Mouse (Mus musculus) limb, embryonic 11.5 days (tissue): ENCODE measurements around the gene Grm4. TPM values are rescaled to one million over a fixed set of nuclear protein-coding genes. Genes with fewer than 3 reads are reported as not detected.

Experiments
- ATAC-seq: fragments of 200-750 bp; cut with Nextera tagmentation; 2 replicates; pipeline ENCODE4 v1.8.0; 2017; ENCODE audit warnings: low read depth; ENCODE audit not compliant: insufficient number of reproducible peaks, low FRiP score, low TSS enrichment
- DNase-seq: peaks from one replicate; pipeline ENCODE4 v3.0.0-alpha.2; 2015; ENCODE audit warnings: low spot score
- H3K27ac ChIP-seq: fragments of 300-500 bp; sonication (generic); replicated peaks from 2 replicates; pipeline ENCODE4 v1.5.1; 2014; ENCODE audit warnings: low read depth, mild to moderate bottlenecking, low read length
- H3K27me3 ChIP-seq: fragments of 300-500 bp; sonication (generic); 2 replicates; pipeline ENCODE4 v1.6.1; 2014; ENCODE audit warnings: mild to moderate bottlenecking, low read length, mixed read lengths; ENCODE audit not compliant: control insufficient read depth, insufficient read depth
- H3K36me3 ChIP-seq: fragments of 300-500 bp; sonication (generic); 2 replicates; pipeline ENCODE4 v1.6.1; 2014; ENCODE audit warnings: mild to moderate bottlenecking, low read length, moderate library complexity, mixed read lengths; ENCODE audit not compliant: control insufficient read depth, insufficient read depth
- H3K4me1 ChIP-seq: fragments of 300-500 bp; sonication (generic); 2 replicates; pipeline ENCODE4 v1.6.1; 2014; ENCODE audit warnings: low read length, mixed read lengths; ENCODE audit not compliant: control insufficient read depth, insufficient read depth
- H3K4me2 ChIP-seq: fragments of 300-500 bp; sonication (generic); 2 replicates; pipeline ENCODE4 v1.6.1; 2014; ENCODE audit warnings: low read depth, mild to moderate bottlenecking, moderate library complexity; ENCODE audit not compliant: severe bottlenecking
- H3K4me3 ChIP-seq: fragments of 300-500 bp; sonication (generic); 2 replicates; pipeline ENCODE4 v1.5.1; 2014; ENCODE audit warnings: low read depth, low read length
- H3K9ac ChIP-seq: fragments of 300-500 bp; sonication (generic); 2 replicates; pipeline ENCODE4 v1.6.1; 2014; ENCODE audit warnings: mild to moderate bottlenecking, low read length
- H3K9me3 ChIP-seq: fragments of 300-500 bp; sonication (generic); 2 replicates; pipeline ENCODE4 v1.6.1; 2016; ENCODE audit warnings: low read length; ENCODE audit not compliant: control insufficient read depth
- WGBS: fragments of 180-500 bp; shearing (Covaris S2); extraction: QIAGEN DNeasy Blood & Tissue Kit; methylation state at CpG from one replicate; pipeline ENCODE4 v1.1.7; 2014; 5-methylcytosine and 5-hydroxymethylcytosine counted together
- polyA plus RNA-seq: library from polyadenylated mRNA; unstranded; fragments of >200 nt; fragmentation: Nextera tagmentation; extraction: Ambion mirVana; gene quantifications from 2 replicates; pipeline ENCODE4 v1.2.1, GENCODE M21; 2014

Gene Grm4
- polyA plus RNA-seq: 0.21 and 0.23 TPM in 2 replicates

DNA sequence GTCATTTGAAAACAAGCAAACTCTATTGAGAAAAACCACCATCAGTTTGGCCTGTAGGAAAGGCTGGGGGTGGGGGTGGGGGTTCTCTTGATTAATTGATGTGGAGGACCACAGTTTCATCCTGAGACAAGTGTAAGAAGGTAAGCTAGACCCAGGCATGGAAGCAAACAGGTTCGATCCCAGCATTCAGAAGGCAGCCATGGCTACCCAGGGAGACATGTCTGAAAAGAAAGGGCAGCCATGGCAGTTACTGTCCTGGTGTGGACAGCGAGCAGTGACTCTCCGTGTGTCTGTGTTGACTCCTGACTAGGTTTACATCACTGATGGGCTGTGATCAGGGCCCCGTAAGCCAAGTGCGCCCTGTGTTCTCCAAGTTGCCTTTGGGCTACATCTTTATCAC, at the start of gene Grm4:
Grm4 (minus strand) TSS at position 101 of the 400 bp plus-strand sequence.
- Histone ChIP-seq H3K4me3 (no peak within 1 kb of the TSS), H3K27ac (no peak within 1 kb of the TSS), H3K9ac (no peak within 1 kb of the TSS), H3K36me3 (no peaks in the 10 kb centered on the region), H3K27me3 (peaks cover 18% of the 10 kb centered on the region), H3K4me2 (no peak within 1 kb of the TSS), H3K4me1 (0 out of 2 replicates have a peak, but pooled peaks cover 3% of the 10 kb centered on the region), H3K9me3 (no peaks in the 10 kb centered on the region)
- 70% methylated on average over 5 of the region's 5 CpGs for WGBS
- DNase-seq: no peak
- ATAC-seq: no peak

DNA sequence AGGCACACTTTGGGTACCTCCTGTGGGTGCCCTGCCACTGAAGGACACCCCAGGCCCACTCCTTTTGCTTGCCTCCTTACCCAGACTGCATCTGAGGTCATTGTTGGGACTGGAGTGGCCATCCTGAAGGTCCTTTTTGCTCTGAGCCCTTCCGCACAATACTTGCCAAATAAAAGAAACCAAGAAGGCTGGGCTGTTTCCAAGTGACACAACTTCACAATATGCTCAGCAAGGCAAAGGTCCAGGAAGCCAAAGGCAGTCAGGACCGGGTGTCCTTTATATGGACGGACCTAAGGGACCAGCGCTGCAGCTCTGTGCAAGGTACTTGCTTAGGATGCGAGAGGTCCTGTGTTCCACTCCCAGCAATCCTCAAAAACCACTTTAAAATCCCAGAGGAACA, 47.0 kb upstream of the Grm4 start:
- ATAC-seq (no peak), DNase-seq (no peak)
- no peak overlapping the region for H3K4me3 ChIP-seq
- H3K36me3 ChIP-seq: peaks cover 3% of the 10 kb centered on the region; the same call in 1 of the 2 replicates
- no peaks in the 10 kb centered on the region for H3K27me3 ChIP-seq
- WGBS: 87% methylated on average over 5 of the region's 5 CpGs
- no peaks in the 10 kb centered on the region for H3K9me3 ChIP-seq
- H3K4me1 ChIP-seq: peaks cover 15% of the 10 kb centered on the region
- no peak overlapping the region for H3K4me2 ChIP-seq
- H3K9ac ChIP-seq: no peak overlapping the region
- no peak overlapping the region for H3K27ac ChIP-seq

DNA sequence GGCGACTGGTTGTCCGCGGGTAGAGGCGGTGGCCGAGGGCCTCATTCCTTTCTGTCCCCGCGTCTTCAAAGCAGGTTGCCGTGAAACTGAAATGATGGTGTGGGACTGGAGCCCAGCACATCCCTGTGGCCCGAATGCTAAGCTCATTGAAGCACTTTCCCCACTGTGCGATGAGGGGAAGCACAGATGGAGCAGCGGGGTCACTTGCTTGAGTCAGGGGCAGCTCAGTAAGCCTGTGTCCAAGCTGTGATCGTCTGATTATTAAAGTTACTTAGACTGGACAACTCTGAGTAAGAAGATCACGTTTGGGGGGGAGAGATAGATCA, 44.7 kb upstream of the Grm4 start:
- under 1% methylated on average over 13 of the region's 13 CpGs for WGBS
- H3K27ac ChIP-seq: no peak overlapping the region

DNA sequence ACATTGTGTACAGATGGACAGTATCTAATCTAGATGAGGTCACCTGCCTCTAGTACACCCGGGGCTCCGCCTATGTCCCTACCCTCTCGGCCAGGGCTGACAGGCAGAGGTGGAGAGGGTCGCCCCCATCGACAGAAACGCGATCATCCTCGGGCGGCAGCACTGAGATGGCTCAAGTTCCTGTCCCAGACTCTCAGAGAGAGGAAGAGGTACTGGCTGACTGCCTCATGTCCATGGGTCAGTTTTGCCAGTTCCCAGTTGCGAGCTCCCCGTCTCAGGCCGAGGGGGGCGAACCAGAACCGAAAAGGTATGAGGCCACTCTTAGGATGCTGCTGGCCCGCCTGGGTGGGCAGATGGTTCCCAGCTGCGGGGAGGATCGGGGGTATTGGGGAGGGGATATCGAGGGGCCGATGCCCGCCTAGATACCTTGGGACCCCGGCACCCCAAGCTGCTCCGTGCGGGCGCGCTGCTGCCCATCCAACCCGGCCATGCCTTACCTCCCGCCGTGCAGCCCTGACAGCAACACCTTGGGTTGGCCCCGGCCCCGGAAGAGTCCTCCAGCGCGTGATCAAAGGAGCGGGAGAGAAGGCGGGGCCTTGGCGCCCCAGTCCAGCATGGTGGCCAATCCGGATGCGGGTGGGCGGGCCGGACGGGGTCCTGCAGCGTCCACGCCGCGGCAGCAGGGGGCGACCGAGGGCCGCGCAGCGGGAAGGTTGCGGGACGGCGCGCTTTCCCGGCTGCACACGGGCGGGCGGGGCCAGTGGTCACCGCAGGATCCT, 44.1 kb upstream of the Grm4 start, which contains the start of gene AI413582:
AI413582 (minus strand) TSS at position 594 of the 779 bp plus-strand sequence.
- Histone ChIP-seq H3K9me3 (no peaks in the 10 kb centered on the region), H3K36me3 (peaks cover 13% of the 10 kb centered on the region; the same call in 1 of the 2 replicates), H3K4me3 (peak within 1 kb of the TSS; percentile 45), H3K4me1 (peaks cover 20% of the 10 kb centered on the region), H3K4me2 (peak within 1 kb of the TSS; percentile 91), H3K9ac (peak within 1 kb of the TSS; percentile 65), H3K27me3 (no peaks in the 10 kb centered on the region), H3K27ac (no peak within 1 kb of the TSS; the same call in 1 of the 2 replicates)
- WGBS: under 1% methylated on average over 51 of the region's 58 CpGs
- ATAC-seq: peak; percentile 83
- peak; percentile 98 for DNase-seq

More for the DNA sequence above, 44.7 kb upstream of the Grm4 start:
- no peak for DNase-seq
- Histone ChIP-seq H3K27me3 (no peaks in the 10 kb centered on the region), H3K4me2 (peak overlapping the region; percentile 91), H3K4me1 (peaks cover 20% of the 10 kb centered on the region), H3K9me3 (no peaks in the 10 kb centered on the region), H3K9ac (peak overlapping the region; percentile 65), H3K4me3 (peak overlapping the region; percentile 45), H3K36me3 (peaks cover 13% of the 10 kb centered on the region; the same call in 1 of the 2 replicates)
- peak; percentile 22; the same call in 1 of the 2 replicates for ATAC-seq

DNA sequence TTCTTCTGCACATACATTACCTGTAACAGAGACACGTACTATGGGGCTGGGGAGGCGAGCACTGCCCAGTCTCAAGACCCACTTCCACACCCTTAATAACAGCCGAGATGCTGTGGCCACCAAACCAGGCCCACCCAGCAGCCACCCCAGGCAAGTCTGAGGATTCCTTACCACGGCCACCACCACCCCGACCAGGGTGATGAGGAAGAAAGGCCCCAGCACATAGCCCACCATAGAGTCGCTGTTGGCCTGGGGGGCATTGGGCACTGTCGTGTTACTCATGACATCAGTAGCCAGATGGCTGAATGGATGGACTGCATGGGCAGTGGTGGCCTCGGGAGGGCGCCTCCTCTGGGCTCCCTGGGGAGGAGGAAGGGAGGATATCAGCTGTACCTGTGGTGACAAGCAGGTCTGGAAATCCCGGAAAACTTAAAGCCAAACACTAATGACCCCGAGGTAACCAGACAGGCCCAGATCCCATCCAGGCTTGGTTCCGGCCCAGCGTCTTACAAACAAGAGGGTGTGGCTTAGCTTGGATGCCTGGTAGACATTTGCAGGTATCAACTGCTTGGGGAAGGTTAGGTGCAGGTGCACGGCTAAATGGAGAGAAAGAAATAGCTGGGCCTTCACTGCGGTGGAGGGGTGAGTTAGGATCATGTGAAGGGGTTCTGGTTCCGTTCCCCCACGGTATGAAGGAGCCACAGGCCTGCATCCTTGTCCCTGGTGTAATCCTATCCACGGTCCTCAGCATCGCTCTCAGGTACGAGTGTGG, 43.4 kb upstream of the Grm4 start:
- peaks cover 25% of the 10 kb centered on the region for H3K4me1 ChIP-seq
- no peak overlapping the region for H3K9ac ChIP-seq
- H3K4me2 ChIP-seq: peak overlapping the region; percentile 91
- H3K9me3 ChIP-seq: no peaks in the 10 kb centered on the region
- peak overlapping the region; percentile 45; the same call in 1 of the 2 replicates for H3K4me3 ChIP-seq
- 11% methylated on average over 20 of the region's 20 CpGs for WGBS
- H3K27me3 ChIP-seq: no peaks in the 10 kb centered on the region
- peak; percentile 65 for DNase-seq
- peaks cover 16% of the 10 kb centered on the region; the same call in 1 of the 2 replicates for H3K36me3 ChIP-seq
- H3K27ac ChIP-seq: peak overlapping the region; percentile 18; the same call in 1 of the 2 replicates
- ATAC-seq: no peak

DNA sequence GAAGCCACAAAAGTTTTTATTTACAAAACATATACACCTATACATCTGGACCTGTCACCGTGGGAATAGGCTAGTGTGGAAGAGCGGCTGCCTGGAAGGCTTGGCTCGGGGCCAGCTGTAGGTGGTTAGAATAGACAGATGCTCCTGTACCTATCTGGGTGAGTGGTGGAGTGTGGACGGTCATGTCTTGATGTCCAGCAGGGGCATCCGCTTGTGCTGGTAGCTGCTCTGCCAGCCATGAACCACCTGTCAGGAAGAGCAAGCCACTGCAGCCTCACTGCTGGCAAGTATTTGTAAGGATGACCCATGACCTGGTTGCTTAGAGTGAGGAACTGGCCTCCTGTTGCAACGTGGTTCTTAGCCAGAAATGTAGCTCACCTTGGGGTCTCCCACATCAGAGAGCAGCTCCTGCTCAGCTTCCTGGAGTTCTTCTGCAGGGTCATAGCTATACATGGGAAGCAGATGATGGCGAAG, 42.6 kb upstream of the Grm4 start:
- Histone ChIP-seq H3K4me2 (peak overlapping the region; percentile 12; the same call in 1 of the 2 replicates), H3K36me3 (peaks cover 16% of the 10 kb centered on the region; the same call in 1 of the 2 replicates), H3K9me3 (no peaks in the 10 kb centered on the region), H3K27ac (no peak overlapping the region), H3K4me1 (peaks cover 29% of the 10 kb centered on the region), H3K9ac (no peak overlapping the region), H3K27me3 (no peaks in the 10 kb centered on the region), H3K4me3 (no peak overlapping the region)
- WGBS: 45% methylated on average over 7 of the region's 7 CpGs
- ATAC-seq: no peak
- DNase-seq: no peak

DNA sequence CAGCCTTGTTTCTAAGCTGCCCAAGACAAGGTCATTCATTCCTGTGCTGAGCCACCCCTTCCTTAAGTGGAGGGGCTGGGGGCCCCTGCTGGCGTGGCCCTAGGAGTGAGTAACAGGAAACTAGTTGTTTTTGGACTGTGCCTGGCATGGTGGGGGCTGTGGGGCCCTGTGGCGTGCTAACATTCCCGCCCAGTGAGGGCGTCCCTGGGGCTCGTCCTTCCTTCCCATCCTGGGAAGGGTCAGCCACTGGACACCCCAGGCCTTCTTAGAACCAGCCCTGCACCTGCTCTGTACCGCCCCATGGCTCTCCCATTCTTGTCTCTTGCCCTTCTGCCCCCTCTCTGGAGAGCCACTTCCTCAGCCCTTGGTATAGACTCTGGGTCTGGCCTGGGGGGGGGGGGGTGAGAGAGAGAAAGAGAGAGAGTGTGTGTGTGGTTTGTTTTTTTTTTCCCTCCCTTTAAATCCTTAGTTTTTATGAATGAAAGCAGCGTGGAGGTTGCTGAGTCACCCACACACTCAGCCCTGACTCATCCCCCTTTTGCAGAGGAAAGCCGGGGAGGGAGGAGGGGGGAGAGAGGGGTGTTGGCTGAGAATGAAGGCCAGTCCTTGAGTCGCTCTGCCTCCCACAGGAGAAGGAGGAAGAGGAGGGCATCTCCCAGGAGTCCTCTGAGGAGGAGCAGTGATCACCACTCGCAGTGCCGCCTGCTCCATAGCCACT, 40.8 kb upstream of the Grm4 start:
- Histone ChIP-seq H3K4me3 (no peak overlapping the region), H3K27me3 (no peaks in the 10 kb centered on the region), H3K27ac (no peak overlapping the region), H3K4me1 (peaks cover 34% of the 10 kb centered on the region), H3K4me2 (no peak overlapping the region), H3K9ac (no peak overlapping the region), H3K36me3 (peaks cover 16% of the 10 kb centered on the region; the same call in 1 of the 2 replicates), H3K9me3 (no peaks in the 10 kb centered on the region)
- WGBS: 69% methylated on average over 9 of the region's 11 CpGs
- DNase-seq: no peak
- ATAC-seq: no peak
